Mouse (Mus musculus) megakaryocyte, embryonic 14.5 days (primary cell): Measurements from ENCODE around the gene Optn. TPM values are rescaled to one million over a fixed set of nuclear protein-coding genes. Genes with fewer than 3 reads are reported as not detected.
"Not testable (repeated sequence)": the region's sequence is repeated elsewhere in the genome, so short reads cannot be mapped to it uniquely, and the experiment has no call there.

Experiments
- H3K27me3 ChIP-seq: replicated peaks from 2 replicates; pipeline ENCODE3; 2012; ENCODE audit warnings: inconsistent platforms
- H3K36me3 ChIP-seq: replicated peaks from 2 replicates; pipeline ENCODE3; 2012; ENCODE audit warnings: low read length, inconsistent platforms, mixed read lengths
- H3K4me1 ChIP-seq: 2 replicates; pipeline ENCODE4 v1.6.1; 2012; ENCODE audit warnings: inconsistent platforms
- H3K4me3 ChIP-seq: replicated peaks from 2 replicates; pipeline ENCODE3; 2012; ENCODE audit warnings: moderate library complexity, mild to moderate bottlenecking, inconsistent platforms
- H3K9me3 ChIP-seq: 2 replicates; pipeline ENCODE4 v1.6.1; 2012; ENCODE audit warnings: inconsistent platforms
- FLI1 ChIP-seq: IDR thresholded peaks from 2 replicates; pipeline ENCODE4 v1.6.1; 2012; ENCODE audit warnings: low read length, inconsistent platforms, mixed read lengths
- GATA1 ChIP-seq: IDR thresholded peaks from 3 replicates; pipeline ENCODE4 v1.6.1; 2012; ENCODE audit warnings: mixed read lengths, low read length, inconsistent platforms, borderline replicate concordance
- polyA plus RNA-seq: library from polyadenylated mRNA; stranded (reverse); fragments of >175 nt; gene quantifications from 2 replicates; pipeline ENCODE4 v1.2.3, GENCODE M21; 2012; ENCODE audit warnings: low replicate concordance; ENCODE audit not compliant: insufficient read depth

Optn gene
- polyA plus RNA-seq = 5.1 and 24.7 TPM in 2 replicates

- H3K27me3 ChIP-seq = no peaks in the 10 kb centered on the region
- H3K4me3 ChIP-seq = peak within 1 kb of the TSS; percentile 96
- H3K9me3 ChIP-seq = peaks cover under 1% of the 10 kb centered on the region; the same call in 1 of the 2 replicates
- peaks cover 31% of the 10 kb centered on the region for H3K36me3 ChIP-seq
- peaks cover 62% of the 10 kb centered on the region for H3K4me1 ChIP-seq
- TF ChIP-seq FLI1 (no peak), GATA1 (no peak)
Measured at GRCm38 (mm10) chr2:5063299-5064205, at the start of gene Optn. Optn (minus strand) TSS chr2:5064051.

GRCm38 (mm10) chr2:5112785-5113291 is 49.0 kb upstream of the Optn start:
- peaks cover 4% of the 10 kb centered on the region; the same call in 1 of the 2 replicates for H3K4me1 ChIP-seq
- H3K36me3 ChIP-seq = no peaks in the 10 kb centered on the region
- H3K27me3 ChIP-seq = peaks cover 26% of the 10 kb centered on the region
- H3K9me3 ChIP-seq = peaks cover 11% of the 10 kb centered on the region
- TF ChIP-seq GATA1 (no peak), FLI1 (no peak)
- H3K4me3 ChIP-seq = no peak overlapping the region

DNA sequence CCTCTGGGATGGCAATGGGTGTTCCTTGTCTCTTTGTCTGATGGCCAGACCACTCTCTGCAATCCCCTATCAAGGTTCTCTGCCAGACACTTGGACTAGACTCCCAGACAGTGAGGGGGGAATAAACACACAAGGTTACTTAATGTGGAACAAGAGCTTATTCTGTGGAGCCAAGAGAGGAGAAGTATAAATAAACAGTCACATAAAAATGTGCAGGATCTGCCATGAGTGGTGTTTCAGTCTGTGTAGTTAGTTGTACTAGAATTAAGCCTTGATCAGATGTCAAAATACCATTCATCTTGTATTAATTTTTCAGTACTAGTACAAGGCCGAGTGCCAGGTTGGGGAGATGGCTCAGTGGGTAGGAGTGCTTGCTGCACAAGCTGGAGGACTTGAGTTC is 39.0 kb upstream of the Optn start:
- Histone ChIP-seq H3K9me3 (peaks cover 14% of the 10 kb centered on the region), H3K36me3 (no peaks in the 10 kb centered on the region)
- no peak for TF ChIP-seq FLI1
- no peak for TF ChIP-seq GATA1

GRCm38 (mm10) chr2:5101743-5102245 is 37.9 kb upstream of the Optn start:
- Histone ChIP-seq H3K36me3 (no peaks in the 10 kb centered on the region), H3K9me3 (peaks cover 4% of the 10 kb centered on the region), H3K27me3 (peaks cover 24% of the 10 kb centered on the region), H3K4me1 (peaks cover 7% of the 10 kb centered on the region), H3K4me3 (no peak overlapping the region)
- TF ChIP-seq FLI1 (no peak), GATA1 (no peak)

More for the DNA sequence above, 39.0 kb upstream of the Optn start:
- Histone ChIP-seq H3K27me3 (peaks cover 14% of the 10 kb centered on the region), H3K4me3 (no peak overlapping the region), H3K4me1 (peaks cover 4% of the 10 kb centered on the region)

- H3K27me3 ChIP-seq = peaks cover 38% of the 10 kb centered on the region
- TF ChIP-seq FLI1 = no peak
- no peak overlapping the region for H3K4me3 ChIP-seq
- peaks cover 7% of the 10 kb centered on the region for H3K4me1 ChIP-seq
- H3K36me3 ChIP-seq = no peaks in the 10 kb centered on the region
- peaks cover 8% of the 10 kb centered on the region for H3K9me3 ChIP-seq
Measured at GRCm38 (mm10) chr2:5099176-5099575, 35.3 kb upstream of the Optn start.

DNA sequence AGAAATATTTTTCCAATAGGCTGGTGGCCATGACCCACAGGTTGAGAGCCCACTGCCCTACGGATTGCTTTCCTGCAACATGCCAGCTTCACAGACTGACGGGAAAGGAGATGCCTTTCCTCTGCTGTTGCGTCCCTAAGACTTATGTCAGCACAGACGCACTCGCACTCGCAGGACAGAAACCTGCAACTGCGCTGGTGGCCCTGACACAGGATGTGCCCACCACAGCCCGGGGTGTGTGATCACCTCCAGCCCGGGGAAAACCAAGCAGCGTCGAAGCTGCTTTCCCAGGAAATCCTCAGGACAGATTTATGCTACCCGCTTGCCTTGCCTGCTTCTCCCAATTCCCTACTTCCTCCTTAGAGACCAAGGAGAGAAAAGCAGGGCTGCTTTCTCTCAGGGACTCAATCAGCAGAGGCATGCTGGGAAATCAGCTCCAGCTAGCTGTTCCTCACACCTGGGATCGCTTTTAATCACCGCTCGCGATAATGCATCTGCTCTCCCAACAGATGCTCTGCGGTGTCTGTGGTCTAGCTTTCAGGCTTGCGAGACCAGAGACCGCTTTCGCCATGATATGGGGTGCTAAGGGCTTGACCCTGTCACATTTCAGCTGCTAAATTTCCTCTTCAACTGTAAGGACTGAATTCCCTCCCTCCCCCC is 34.1 kb upstream of the Optn start:
- H3K36me3 ChIP-seq = no peaks in the 10 kb centered on the region
- peak overlapping the region; percentile 29 for H3K4me3 ChIP-seq
- H3K27me3 ChIP-seq = peaks cover 42% of the 10 kb centered on the region
- TF ChIP-seq FLI1 (no peak), GATA1 (no peak)
- peaks cover 7% of the 10 kb centered on the region for H3K4me1 ChIP-seq
- H3K9me3 ChIP-seq = peaks cover 13% of the 10 kb centered on the region

- Histone ChIP-seq H3K27me3 (peaks cover 45% of the 10 kb centered on the region), H3K4me3 (no peak overlapping the region), H3K36me3 (no peaks in the 10 kb centered on the region), H3K9me3 (peaks cover 13% of the 10 kb centered on the region), H3K4me1 (peaks cover 7% of the 10 kb centered on the region)
- TF ChIP-seq GATA1 (no peak), FLI1 (no peak)
Measured at GRCm38 (mm10) chr2:5095316-5095715, 31.5 kb upstream of the Optn start.

DNA sequence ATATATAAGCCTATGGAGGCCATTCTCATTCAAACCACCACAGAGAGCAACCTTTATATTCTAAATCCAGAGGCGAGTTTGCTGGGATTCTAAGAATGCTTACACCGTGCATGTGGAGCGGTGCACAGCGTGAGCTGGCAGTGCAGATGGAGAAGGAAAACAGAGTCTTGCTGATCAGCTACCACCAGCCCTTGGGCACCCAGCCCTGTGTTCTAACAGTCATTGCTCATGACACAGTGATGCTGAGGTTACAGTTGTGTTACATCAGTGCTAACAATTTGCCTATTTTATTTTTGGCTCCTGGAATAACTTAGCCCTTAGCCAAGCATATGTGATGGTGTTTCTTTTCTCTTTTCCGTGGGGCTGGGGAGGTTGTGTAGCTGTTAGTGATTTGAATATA is 31.0 kb upstream of the Optn start:
- Histone ChIP-seq H3K4me1 (peaks cover 7% of the 10 kb centered on the region), H3K4me3 (no peak overlapping the region), H3K36me3 (no peaks in the 10 kb centered on the region), H3K9me3 (peaks cover 13% of the 10 kb centered on the region), H3K27me3 (peaks cover 45% of the 10 kb centered on the region)
- no peak for TF ChIP-seq FLI1
- TF ChIP-seq GATA1 = no peak

DNA sequence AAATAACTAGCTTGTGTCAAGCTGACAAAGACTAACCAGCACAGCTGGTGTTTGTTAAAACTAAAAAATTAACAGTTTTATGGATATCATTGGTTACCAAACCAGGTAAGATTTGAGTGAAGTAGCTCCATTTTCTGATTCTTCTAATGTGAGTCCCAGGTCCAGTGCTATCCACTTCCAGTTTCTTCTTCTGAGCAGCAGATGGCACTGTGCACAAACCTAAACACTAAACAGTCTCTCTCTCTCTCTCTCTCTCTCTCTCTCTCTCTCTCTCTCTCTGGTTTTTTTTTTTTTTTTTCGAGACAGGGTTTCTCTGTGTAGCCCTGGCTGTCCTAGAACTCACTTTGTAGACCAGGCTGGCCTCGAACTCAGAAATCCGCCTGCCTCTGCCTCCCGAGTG is 26.5 kb upstream of the Optn start:
- H3K9me3 ChIP-seq = peaks cover 13% of the 10 kb centered on the region
- H3K4me3 ChIP-seq, H3K36me3 ChIP-seq, H3K4me1 ChIP-seq: not testable (repeated sequence)
- peaks cover 19% of the 10 kb centered on the region for H3K27me3 ChIP-seq

GRCm38 (mm10) chr2:5087667-5088066 is 23.8 kb upstream of the Optn start:
- no peak overlapping the region for H3K4me3 ChIP-seq
- TF ChIP-seq GATA1 = no peak
- TF ChIP-seq FLI1 = no peak

More at GRCm38 (mm10) chr2:5087667-5088066, 23.8 kb upstream of the Optn start:
- Histone ChIP-seq H3K36me3 (no peaks in the 10 kb centered on the region), H3K4me1 (peaks cover 15% of the 10 kb centered on the region), H3K27me3 (peaks cover 12% of the 10 kb centered on the region), H3K9me3 (peaks cover 5% of the 10 kb centered on the region)
